Mouse (Mus musculus) myocyte (in vitro differentiated cells): ENCODE data around the gene Edaradd.

ENCODE experiments used
- CEBPB ChIP-seq: IDR thresholded peaks from 2 replicates; pipeline ENCODE4 v1.6.1; 2011; ENCODE audit warnings: mild to moderate bottlenecking, moderate library complexity; ENCODE audit not compliant: poor library complexity, insufficient read depth, severe bottlenecking
- E2F4 ChIP-seq: IDR thresholded peaks from one replicate; pipeline ENCODE4 v1.6.1; 2011; ENCODE audit warnings: mild to moderate bottlenecking, control low read depth, moderate library complexity; ENCODE audit not compliant: insufficient read depth
- MYOG ChIP-seq, 3 experiments: IDR thresholded peaks; one replicate each; pipeline ENCODE4 v1.6.1; 2011; ENCODE audit warnings: control low read depth in 2 of 3, low read depth in 2 of 3, mild to moderate bottlenecking in 2 of 3; ENCODE audit not compliant: insufficient read length in 2 of 3, control insufficient read depth in 1 of 3, insufficient read depth in 1 of 3
- POLR2A ChIP-seq: IDR thresholded peaks from one replicate; pipeline ENCODE4 v1.6.1; 2011; ENCODE audit warnings: low read depth, mild to moderate bottlenecking, control low read depth, moderate library complexity; ENCODE audit not compliant: insufficient read length
- REST ChIP-seq: IDR thresholded peaks from one replicate; pipeline ENCODE4 v1.6.1; 2011; ENCODE audit warnings: mild to moderate bottlenecking, control low read depth, moderate library complexity; ENCODE audit not compliant: insufficient read depth, insufficient read length
- SRF ChIP-seq: IDR thresholded peaks from one replicate; pipeline ENCODE4 v1.6.1; 2011; ENCODE audit warnings: low read depth; ENCODE audit not compliant: control insufficient read depth, insufficient read length
- TCF12 ChIP-seq: IDR thresholded peaks from one replicate; pipeline ENCODE4 v1.6.1; 2011; ENCODE audit warnings: mild to moderate bottlenecking, control low read depth; ENCODE audit not compliant: poor library complexity, insufficient read depth, severe bottlenecking
- USF1 ChIP-seq: IDR thresholded peaks from one replicate; pipeline ENCODE4 v1.6.1; 2011; ENCODE audit warnings: low read depth, mild to moderate bottlenecking, control low read depth, moderate library complexity

- TF ChIP-seq CEBPB, result no peak
- TF ChIP-seq USF1, result no peak
- no peak for TF ChIP-seq E2F4
- no peak for TF ChIP-seq MYOG (IDR thresholded peaks at IDR 0.05; ENCODE audit: control insufficient read depth in 1 of 3, insufficient read depth in 1 of 3, insufficient read length in 2 of 3, low read depth in 2 of 3)
- TF ChIP-seq SRF, result no peak
- TF ChIP-seq TCF12, result no peak
- TF ChIP-seq REST, result no peak
- no peak for TF ChIP-seq POLR2A
Observed at GRCm38 (mm10) chr13:12440813-12441212, 79.4 kb downstream of the Edaradd start.
